Mouse (Mus musculus): Measurements from ENCODE around the gene Pfdn4. TPM values are rescaled to one million over a fixed set of nuclear protein-coding genes. Genes with fewer than 3 reads are reported as not detected.

The Pfdn4 gene
- polyA plus RNA-seq, 1 experiment from 2014 or later = 90.0 TPM

- H3K27ac ChIP-seq = no peak overlapping the region
- H3K4me3 ChIP-seq = no peak overlapping the region
- WGBS = 42% methylated on average over 12 of the region's 12 CpGs
- H3K4me1 ChIP-seq = no peaks in the 10 kb centered on the region
- H3K9me3 ChIP-seq = no peaks in the 10 kb centered on the region
- no peak for ATAC-seq (ENCODE audit: insufficient number of reproducible peaks, insufficient read depth, low FRiP score, low TSS enrichment, low read depth)
- H3K9ac ChIP-seq = no peak overlapping the region
- H3K36me3 ChIP-seq = no peaks in the 10 kb centered on the region
- H3K27me3 ChIP-seq = no peaks in the 10 kb centered on the region
- H3K4me2 ChIP-seq = no peak overlapping the region
These were observed 38.0 kb downstream of the Pfdn4 start for GRCm38 (mm10) chr2:170534116-170534802.

- ATAC-seq (ENCODE audit: insufficient number of reproducible peaks, insufficient read depth, low FRiP score, low TSS enrichment, low read depth) = no peak; the same call in 1 of the 2 replicates
- no peak overlapping the region for H3K9ac ChIP-seq
These were observed 38.6 kb downstream of the Pfdn4 start for GRCm38 (mm10) chr2:170534803-170535174.

GRCm38 (mm10) chr2:170535841-170536240, 39.6 kb downstream of the Pfdn4 start:
- no peak overlapping the region for H3K4me2 ChIP-seq
- ATAC-seq (ENCODE audit: insufficient number of reproducible peaks, insufficient read depth, low FRiP score, low TSS enrichment, low read depth) = no peak
- no peak overlapping the region for H3K9ac ChIP-seq
- H3K36me3 ChIP-seq = no peaks in the 10 kb centered on the region
- no peaks in the 10 kb centered on the region for H3K4me1 ChIP-seq
- H3K27ac ChIP-seq = no peak overlapping the region
- no peaks in the 10 kb centered on the region for H3K9me3 ChIP-seq
- H3K27me3 ChIP-seq = no peaks in the 10 kb centered on the region
- no peak overlapping the region for H3K4me3 ChIP-seq

More at GRCm38 (mm10) chr2:170534803-170535174, 38.6 kb downstream of the Pfdn4 start:
- Histone ChIP-seq H3K4me2 (no peak overlapping the region), H3K4me1 (no peaks in the 10 kb centered on the region), H3K36me3 (no peaks in the 10 kb centered on the region), H3K27ac (no peak overlapping the region), H3K27me3 (no peaks in the 10 kb centered on the region), H3K4me3 (no peak overlapping the region), H3K9me3 (no peaks in the 10 kb centered on the region)
- WGBS = 83% methylated on average over 11 of the region's 11 CpGs

GRCm38 (mm10) chr2:170539211-170539610, 43.0 kb downstream of the Pfdn4 start:
- Histone ChIP-seq H3K27me3 (no peaks in the 10 kb centered on the region), H3K4me1 (no peaks in the 10 kb centered on the region), H3K27ac (no peak overlapping the region), H3K36me3 (no peaks in the 10 kb centered on the region), H3K4me2 (no peak overlapping the region), H3K9me3 (no peaks in the 10 kb centered on the region), H3K9ac (no peak overlapping the region), H3K4me3 (no peak overlapping the region)
- 85% methylated on average over 9 of the region's 9 CpGs for WGBS
- ATAC-seq (ENCODE audit: insufficient number of reproducible peaks, insufficient read depth, low FRiP score, low TSS enrichment, low read depth) = no peak

- no peak for ATAC-seq (ENCODE audit: insufficient number of reproducible peaks, insufficient read depth, low FRiP score, low TSS enrichment, low read depth)
- no peak overlapping the region for H3K4me3 ChIP-seq
- no peak overlapping the region for H3K4me2 ChIP-seq
- H3K27me3 ChIP-seq = no peaks in the 10 kb centered on the region
- H3K4me1 ChIP-seq = peaks cover 21% of the 10 kb centered on the region
- no peak overlapping the region for H3K9ac ChIP-seq
- H3K36me3 ChIP-seq = no peaks in the 10 kb centered on the region
- H3K9me3 ChIP-seq = no peaks in the 10 kb centered on the region
- WGBS = 60% methylated on average over 5 of the region's 5 CpGs
- H3K27ac ChIP-seq = no peak overlapping the region
These were observed 47.4 kb downstream of the Pfdn4 start for GRCm38 (mm10) chr2:170543625-170544024.

GRCm38 (mm10) chr2:170544159-170544558, 47.9 kb downstream of the Pfdn4 start:
- H3K4me3 ChIP-seq = no peak overlapping the region
- H3K9ac ChIP-seq = no peak overlapping the region
- H3K4me1 ChIP-seq = peaks cover 21% of the 10 kb centered on the region
- no peaks in the 10 kb centered on the region for H3K27me3 ChIP-seq
- no peak overlapping the region for H3K4me2 ChIP-seq
- ATAC-seq (ENCODE audit: insufficient number of reproducible peaks, insufficient read depth, low FRiP score, low TSS enrichment, low read depth) = no peak
- no peak overlapping the region for H3K27ac ChIP-seq
- no peaks in the 10 kb centered on the region for H3K9me3 ChIP-seq
- 74% methylated on average over 3 of the region's 3 CpGs for WGBS
- no peaks in the 10 kb centered on the region for H3K36me3 ChIP-seq

GRCm38 (mm10) chr2:170544950-170545349, 48.7 kb downstream of the Pfdn4 start:
- no peak for ATAC-seq (ENCODE audit: insufficient number of reproducible peaks, insufficient read depth, low FRiP score, low TSS enrichment, low read depth)
- no peak overlapping the region for H3K27ac ChIP-seq
- H3K27me3 ChIP-seq = no peaks in the 10 kb centered on the region
- H3K4me2 ChIP-seq = no peak overlapping the region
- H3K9me3 ChIP-seq = no peaks in the 10 kb centered on the region
- peaks cover 27% of the 10 kb centered on the region for H3K4me1 ChIP-seq
- 76% methylated on average over 7 of the region's 7 CpGs for WGBS
- no peak overlapping the region for H3K4me3 ChIP-seq
- H3K36me3 ChIP-seq = no peaks in the 10 kb centered on the region
- no peak overlapping the region for H3K9ac ChIP-seq

- WGBS = 55% methylated on average over 4 of the region's 4 CpGs
- H3K4me1 ChIP-seq = peaks cover 32% of the 10 kb centered on the region
- H3K4me2 ChIP-seq = no peak overlapping the region
- no peak overlapping the region for H3K4me3 ChIP-seq
- no peaks in the 10 kb centered on the region for H3K27me3 ChIP-seq
- ATAC-seq (ENCODE audit: insufficient number of reproducible peaks, insufficient read depth, low FRiP score, low TSS enrichment, low read depth) = no peak
- H3K9me3 ChIP-seq = no peaks in the 10 kb centered on the region
- no peak overlapping the region for H3K27ac ChIP-seq
- no peak overlapping the region for H3K9ac ChIP-seq
- no peaks in the 10 kb centered on the region for H3K36me3 ChIP-seq
These were observed 49.5 kb downstream of the Pfdn4 start for GRCm38 (mm10) chr2:170545745-170546144.

GRCm38 (mm10) chr2:170547526-170547925, 51.3 kb downstream of the Pfdn4 start:
- H3K27me3 ChIP-seq = no peaks in the 10 kb centered on the region
- H3K4me1 ChIP-seq = peaks cover 44% of the 10 kb centered on the region
- H3K4me3 ChIP-seq = no peak overlapping the region
- no peak overlapping the region for H3K27ac ChIP-seq
- H3K36me3 ChIP-seq = no peaks in the 10 kb centered on the region
- 17% methylated on average over 6 of the region's 6 CpGs for WGBS
- H3K9me3 ChIP-seq = no peaks in the 10 kb centered on the region
- no peak overlapping the region for H3K4me2 ChIP-seq
- no peak for ATAC-seq (ENCODE audit: insufficient number of reproducible peaks, insufficient read depth, low FRiP score, low TSS enrichment, low read depth)
- H3K9ac ChIP-seq = no peak overlapping the region

- Histone ChIP-seq H3K9me3 (no peaks in the 10 kb centered on the region), H3K27me3 (no peaks in the 10 kb centered on the region), H3K27ac (no peak overlapping the region), H3K4me3 (no peak overlapping the region), H3K36me3 (no peaks in the 10 kb centered on the region), H3K4me2 (no peak overlapping the region), H3K9ac (no peak overlapping the region), H3K4me1 (peaks cover 44% of the 10 kb centered on the region)
- WGBS = 28% methylated on average over 4 of the region's 4 CpGs
- ATAC-seq (ENCODE audit: insufficient number of reproducible peaks, insufficient read depth, low FRiP score, low TSS enrichment, low read depth) = no peak
These were observed 51.8 kb downstream of the Pfdn4 start for GRCm38 (mm10) chr2:170548046-170548445.

GRCm38 (mm10) chr2:170549146-170549545, 52.9 kb downstream of the Pfdn4 start:
- WGBS = 65% methylated on average over 2 of the region's 2 CpGs
- H3K9me3 ChIP-seq = no peaks in the 10 kb centered on the region

GRCm38 (mm10) chr2:170550240-170550639, 54.0 kb downstream of the Pfdn4 start:
- no peak; the same call in 1 of the 2 replicates for ATAC-seq (ENCODE audit: insufficient number of reproducible peaks, insufficient read depth, low FRiP score, low TSS enrichment, low read depth)
- Histone ChIP-seq H3K9me3 (no peaks in the 10 kb centered on the region), H3K4me2 (0 out of 2 replicates have a peak overlapping the region, but pooled peaks have one; percentile 19), H3K27ac (0 out of 2 replicates have a peak overlapping the region, but pooled peaks have one; percentile 55), H3K9ac (no peak overlapping the region), H3K4me1 (peaks cover 44% of the 10 kb centered on the region), H3K4me3 (no peak overlapping the region), H3K36me3 (no peaks in the 10 kb centered on the region), H3K27me3 (peaks cover 11% of the 10 kb centered on the region; the same call in 1 of the 2 replicates)
- WGBS = 15% methylated on average over 5 of the region's 5 CpGs

More at GRCm38 (mm10) chr2:170549146-170549545, 52.9 kb downstream of the Pfdn4 start:
- Histone ChIP-seq H3K9ac (no peak overlapping the region), H3K4me2 (no peak overlapping the region), H3K27ac (no peak overlapping the region), H3K27me3 (0 out of 2 replicates have a peak, but pooled peaks cover under 1% of the 10 kb centered on the region), H3K4me1 (peaks cover 44% of the 10 kb centered on the region), H3K36me3 (no peaks in the 10 kb centered on the region), H3K4me3 (no peak overlapping the region)
- ATAC-seq (ENCODE audit: insufficient number of reproducible peaks, insufficient read depth, low FRiP score, low TSS enrichment, low read depth) = no peak

All from embryonic facial prominence, embryonic 13.5 days (tissue).